Mouse (Mus musculus): ENCODE measurements around the gene Arpp21. TPM values are rescaled to one million over a fixed set of nuclear protein-coding genes. Genes with fewer than 3 reads are reported as not detected.
"Not testable (repeated sequence)": the region's sequence is repeated elsewhere in the genome, so short reads cannot be mapped to it uniquely, and the experiment has no call there.

Arpp21 gene
- polyA plus RNA-seq, 1 experiment from 2014 or later = 59.8 TPM

DNA sequence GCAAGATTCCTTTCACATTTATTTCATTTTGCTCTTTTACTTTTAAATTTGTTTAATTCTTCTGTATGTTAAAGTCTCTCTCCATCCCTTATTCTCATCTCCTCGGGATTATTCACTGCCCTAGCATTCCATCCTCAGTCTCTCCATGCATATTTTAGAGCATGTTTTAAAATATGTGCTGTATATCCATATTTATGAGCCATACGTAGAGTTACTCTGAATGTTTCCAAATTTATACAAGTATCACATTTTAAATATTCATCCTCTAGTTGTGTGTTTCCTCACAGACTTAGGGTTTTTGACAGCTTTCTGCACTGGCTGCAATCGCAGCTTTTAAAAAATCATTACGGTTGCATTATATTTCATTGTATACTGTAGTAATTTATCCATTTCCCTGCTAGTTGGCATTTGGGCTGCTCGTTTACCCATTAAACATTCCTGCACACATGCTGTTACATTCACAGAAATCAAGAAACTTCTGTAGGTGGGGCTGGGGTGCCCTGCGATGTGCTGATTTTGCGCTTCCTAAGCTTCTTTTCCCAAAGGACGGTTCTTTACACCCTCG is 187.8 kb downstream of the Arpp21 start:
- no peak overlapping the region for H3K27ac ChIP-seq (ENCODE audit: low read depth, low read length)
- no peak overlapping the region for H3K4me3 ChIP-seq (ENCODE audit: low read depth, low read length)
- no peaks in the 10 kb centered on the region for H3K27me3 ChIP-seq (ENCODE audit: control insufficient read depth, insufficient read depth, low read length)
- no peak overlapping the region for H3K4me2 ChIP-seq (ENCODE audit: low read depth, low read length)
- ATAC-seq (ENCODE audit: low read depth) = no peak
- no peaks in the 10 kb centered on the region for H3K4me1 ChIP-seq (ENCODE audit: control insufficient read depth, insufficient read depth, low read length)
- 80% methylated on average over 9 of the region's 9 CpGs for WGBS
- H3K9me3 ChIP-seq (ENCODE audit: control insufficient read depth, low read length) = no peaks in the 10 kb centered on the region
- H3K9ac ChIP-seq (replicated peaks; ENCODE audit: low read depth, low read length) = no peak overlapping the region
- H3K36me3 ChIP-seq (ENCODE audit: control insufficient read depth, insufficient read depth, low read length) = no peaks in the 10 kb centered on the region

DNA sequence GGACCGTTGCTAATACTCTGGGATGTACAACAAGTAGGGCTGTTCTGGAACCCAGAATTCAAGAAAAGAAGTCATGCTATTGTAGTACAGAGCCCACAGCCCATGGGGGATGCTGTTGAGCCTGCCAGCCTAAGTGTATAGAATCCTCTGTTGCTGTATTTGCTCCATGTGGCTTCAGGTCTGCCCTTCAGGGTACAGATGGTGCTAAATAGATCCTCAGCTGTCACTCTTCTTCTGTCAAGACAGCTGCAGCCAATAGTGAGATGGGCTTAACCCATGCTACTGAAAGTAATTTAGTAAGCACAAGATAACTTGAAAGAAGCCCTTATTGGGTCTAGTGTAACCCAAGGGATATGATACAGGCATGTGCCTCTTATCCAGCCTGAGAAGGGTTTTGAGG is 195.2 kb downstream of the Arpp21 start:
- no peak for ATAC-seq (ENCODE audit: low read depth)
- H3K27me3 ChIP-seq (ENCODE audit: control insufficient read depth, insufficient read depth, low read length) = no peaks in the 10 kb centered on the region
- no peaks in the 10 kb centered on the region for H3K36me3 ChIP-seq (ENCODE audit: control insufficient read depth, insufficient read depth, low read length)
- H3K9ac ChIP-seq (replicated peaks; ENCODE audit: low read depth, low read length) = no peak overlapping the region
- H3K4me2 ChIP-seq (ENCODE audit: low read depth, low read length) = no peak overlapping the region
- no peak overlapping the region for H3K4me3 ChIP-seq (ENCODE audit: low read depth, low read length)
- WGBS = 76% methylated on average over 1 of the region's 1 CpGs
- H3K9me3 ChIP-seq (ENCODE audit: control insufficient read depth, low read length) = no peaks in the 10 kb centered on the region
- no peaks in the 10 kb centered on the region for H3K4me1 ChIP-seq (ENCODE audit: control insufficient read depth, insufficient read depth, low read length)
- H3K27ac ChIP-seq (ENCODE audit: low read depth, low read length) = no peak overlapping the region

DNA sequence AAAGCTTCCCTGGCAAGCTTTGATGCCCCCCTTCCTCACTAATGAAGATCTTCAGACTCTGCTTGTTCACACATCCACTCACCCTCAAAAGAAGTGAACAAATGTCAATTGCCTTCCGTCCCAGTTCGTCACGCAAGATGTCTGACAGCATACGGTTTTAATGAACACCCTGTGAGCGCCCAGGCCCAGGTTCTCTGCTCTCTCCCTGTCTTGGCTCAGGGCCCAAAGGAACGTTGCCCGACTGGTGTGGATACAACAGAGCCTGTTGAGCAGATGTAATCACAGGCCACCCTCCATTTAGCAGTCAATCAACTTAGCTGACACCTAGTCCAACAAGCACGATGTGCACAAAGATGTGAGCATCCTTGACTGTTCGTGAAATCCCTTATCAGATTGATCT is 198.0 kb downstream of the Arpp21 start:
- ATAC-seq (ENCODE audit: low read depth) = no peak
- Histone ChIP-seq H3K9ac (replicated peaks; ENCODE audit: low read depth, low read length) (no peak overlapping the region), H3K4me2 (ENCODE audit: low read depth, low read length) (no peak overlapping the region), H3K4me1 (ENCODE audit: control insufficient read depth, insufficient read depth, low read length) (no peaks in the 10 kb centered on the region), H3K36me3 (ENCODE audit: control insufficient read depth, insufficient read depth, low read length) (no peaks in the 10 kb centered on the region), H3K27ac (ENCODE audit: low read depth, low read length) (no peak overlapping the region), H3K9me3 (ENCODE audit: control insufficient read depth, low read length) (no peaks in the 10 kb centered on the region), H3K27me3 (ENCODE audit: control insufficient read depth, insufficient read depth, low read length) (no peaks in the 10 kb centered on the region), H3K4me3 (ENCODE audit: low read depth, low read length) (no peak overlapping the region)
- WGBS = 39% methylated on average over 9 of the region's 9 CpGs

DNA sequence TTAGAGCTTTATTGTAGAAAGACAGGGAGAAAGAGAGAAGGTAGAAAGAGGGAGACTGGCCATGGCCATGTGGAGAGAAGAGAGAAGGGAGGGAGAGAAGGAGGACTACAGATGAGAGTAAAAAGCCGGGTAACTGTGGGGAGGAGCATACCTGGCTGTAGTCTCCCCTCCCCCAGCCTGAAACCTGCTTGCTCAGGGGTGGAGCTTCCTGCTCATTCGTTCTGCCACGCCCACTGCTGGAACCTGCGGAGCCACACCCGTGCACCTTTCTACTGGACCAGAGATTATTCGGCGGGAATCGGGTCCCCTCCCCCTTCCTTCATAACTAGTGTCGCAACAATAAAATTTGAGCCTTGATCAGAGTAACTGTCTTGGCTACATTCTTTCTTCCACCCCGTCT is 201.9 kb downstream of the Arpp21 start:
- H3K27ac ChIP-seq (ENCODE audit: low read depth, low read length); ATAC-seq (ENCODE audit: low read depth); H3K9me3 ChIP-seq (ENCODE audit: control insufficient read depth, low read length); H3K4me1 ChIP-seq (ENCODE audit: control insufficient read depth, insufficient read depth, low read length); H3K36me3 ChIP-seq (ENCODE audit: control insufficient read depth, insufficient read depth, low read length); H3K27me3 ChIP-seq (ENCODE audit: control insufficient read depth, insufficient read depth, low read length); H3K9ac ChIP-seq (replicated peaks; ENCODE audit: low read depth, low read length); H3K4me3 ChIP-seq (ENCODE audit: low read depth, low read length); H3K4me2 ChIP-seq (ENCODE audit: low read depth, low read length): not testable (repeated sequence)
- WGBS = 49% methylated on average over 2 of the region's 10 CpGs

DNA sequence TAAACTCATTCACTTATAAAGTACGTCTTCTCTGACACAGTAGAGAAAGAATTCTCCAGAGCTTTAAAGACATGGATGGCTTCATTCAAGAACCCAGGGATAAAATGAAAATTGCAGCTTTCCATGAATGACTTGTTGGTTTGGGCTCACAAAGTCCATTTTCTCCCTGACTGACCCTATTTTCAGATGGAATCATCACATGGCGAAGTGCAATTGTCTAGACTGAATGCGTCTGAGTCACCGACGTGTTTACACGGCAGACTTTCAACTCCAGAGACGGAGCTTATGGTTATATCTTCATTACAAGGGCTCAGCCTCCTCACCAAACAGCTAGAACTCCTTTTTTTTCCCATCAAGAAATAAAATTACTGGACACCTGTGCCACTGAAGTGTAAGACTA is 203.6 kb downstream of the Arpp21 start:
- ATAC-seq (ENCODE audit: low read depth) = no peak
- Histone ChIP-seq H3K4me3 (ENCODE audit: low read depth, low read length) (no peak overlapping the region), H3K9ac (replicated peaks; ENCODE audit: low read depth, low read length) (no peak overlapping the region), H3K27ac (ENCODE audit: low read depth, low read length) (no peak overlapping the region), H3K9me3 (ENCODE audit: control insufficient read depth, low read length) (no peaks in the 10 kb centered on the region), H3K36me3 (ENCODE audit: control insufficient read depth, insufficient read depth, low read length) (no peaks in the 10 kb centered on the region), H3K4me2 (ENCODE audit: low read depth, low read length) (no peak overlapping the region), H3K4me1 (ENCODE audit: control insufficient read depth, insufficient read depth, low read length) (no peaks in the 10 kb centered on the region), H3K27me3 (ENCODE audit: control insufficient read depth, insufficient read depth, low read length) (no peaks in the 10 kb centered on the region)
- 47% methylated on average over 7 of the region's 7 CpGs for WGBS

DNA sequence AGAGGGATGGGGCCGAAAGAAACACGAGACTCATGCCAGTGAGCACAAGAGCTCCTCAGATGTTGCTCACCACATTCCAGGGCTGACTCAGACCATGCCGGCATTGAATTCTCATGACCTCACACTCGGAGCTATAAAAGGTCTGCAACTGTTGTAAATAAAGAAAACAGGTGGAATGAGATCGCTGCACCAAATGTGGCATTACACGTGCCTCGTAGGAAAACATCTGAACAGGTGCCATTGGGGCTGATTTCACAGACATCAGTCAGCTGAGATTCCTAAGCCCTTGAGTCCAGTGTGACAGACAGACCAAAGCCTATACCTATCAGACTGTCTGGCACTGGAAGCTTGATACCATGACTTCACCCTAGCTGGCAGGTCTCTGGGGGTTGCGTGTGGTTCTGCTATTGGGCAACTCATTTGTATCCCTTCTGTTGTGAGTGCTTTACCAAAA is 212.1 kb downstream of the Arpp21 start:
- Histone ChIP-seq H3K9ac (replicated peaks; ENCODE audit: low read depth, low read length) (no peak overlapping the region), H3K9me3 (ENCODE audit: control insufficient read depth, low read length) (no peaks in the 10 kb centered on the region), H3K27me3 (ENCODE audit: control insufficient read depth, insufficient read depth, low read length) (no peaks in the 10 kb centered on the region), H3K4me1 (ENCODE audit: control insufficient read depth, insufficient read depth, low read length) (no peaks in the 10 kb centered on the region), H3K4me2 (ENCODE audit: low read depth, low read length) (no peak overlapping the region), H3K27ac (ENCODE audit: low read depth, low read length) (no peak overlapping the region), H3K4me3 (ENCODE audit: low read depth, low read length) (no peak overlapping the region), H3K36me3 (ENCODE audit: control insufficient read depth, insufficient read depth, low read length) (no peaks in the 10 kb centered on the region)
- WGBS = 81% methylated on average over 8 of the region's 8 CpGs
- ATAC-seq (ENCODE audit: low read depth) = no peak

DNA sequence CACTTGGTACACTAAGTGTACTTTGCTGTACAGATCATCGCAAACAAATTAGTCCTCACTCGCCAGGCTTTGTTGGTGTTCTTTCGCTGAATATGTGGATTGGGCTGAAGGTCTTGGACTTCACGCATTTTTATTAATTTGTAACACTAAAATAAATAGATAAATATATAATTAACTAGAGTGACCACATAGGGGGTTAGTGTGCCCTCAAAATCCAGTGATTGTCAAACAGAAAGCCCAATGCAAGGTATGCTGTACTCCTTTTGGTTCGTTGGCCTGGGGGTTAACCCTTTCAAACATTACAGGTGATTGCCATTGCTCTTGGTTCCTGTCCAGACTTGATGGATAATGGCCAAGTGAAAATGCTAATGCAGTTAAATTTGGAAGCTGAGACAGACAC is 212.6 kb downstream of the Arpp21 start:
- no peak overlapping the region for H3K9ac ChIP-seq (replicated peaks; ENCODE audit: low read depth, low read length)
- H3K4me3 ChIP-seq (ENCODE audit: low read depth, low read length) = no peak overlapping the region
- H3K27me3 ChIP-seq (ENCODE audit: control insufficient read depth, insufficient read depth, low read length) = no peaks in the 10 kb centered on the region
- ATAC-seq (ENCODE audit: low read depth) = no peak
- H3K36me3 ChIP-seq (ENCODE audit: control insufficient read depth, insufficient read depth, low read length) = no peaks in the 10 kb centered on the region
- no peak overlapping the region for H3K27ac ChIP-seq (ENCODE audit: low read depth, low read length)
- 94% methylated on average over 5 of the region's 5 CpGs for WGBS
- H3K9me3 ChIP-seq (ENCODE audit: control insufficient read depth, low read length) = no peaks in the 10 kb centered on the region
- no peaks in the 10 kb centered on the region for H3K4me1 ChIP-seq (ENCODE audit: control insufficient read depth, insufficient read depth, low read length)
- no peak overlapping the region for H3K4me2 ChIP-seq (ENCODE audit: low read depth, low read length)

Small RNA genes lying within 50 kb of the gene (microRNA-seq; reads per million reads assigned to microRNA genes)
- 413 reads per million, percentile 67 among the genes with 10 or more reads in this experiment for gene Mir128-2

Data from neural tube, embryonic 14.5 days (tissue).